ENCODE assay signal across 8 mouse cellular contexts in genomic region chr3:108381945-108382875, GRCm38 (mm10). TPM values are rescaled to one million over a fixed set of nuclear protein-coding genes. Genes with fewer than 3 reads are reported as not detected.
DNase-seq lines count a peak whose midpoint lies in the region; ATAC-seq and TF ChIP-seq lines count a peak whose summit lies in the region.
"Had no signal": no experiment of that assay in that cellular context is flagged by ENCODE, and none has a peak within 500 bp of the region (broad histone marks: within the 10 kb centered on the region; RNA-seq: fewer than 3 reads in every experiment).

No protein-coding gene starts in this region.

- peaks cover 26% of the 10 kb centered on the region for H3K4me1 ChIP-seq in lung, embryonic 16.5 days (replicated peaks; ENCODE audit: control insufficient read depth, insufficient read depth, low read length)
- peaks cover 6% of the 10 kb centered on the region for H3K4me1 ChIP-seq in bone marrow, adult 2 months (ENCODE audit: control insufficient read depth, insufficient read depth, low read length)
- peaks cover 13 to 33% of the 10 kb centered on the region in 2 experiments for H3K4me1 ChIP-seq in heart, embryonic 14.5 days (ENCODE audit: control insufficient read depth in 2 of 2, insufficient read depth in 2 of 2, low read length in 2 of 2)

- no peaks in the 10 kb centered on the region for H3K79me2 ChIP-seq in myocyte (ENCODE audit: control insufficient read depth, insufficient read depth)

- ATAC-seq in lung, embryonic 16.5 days (ENCODE audit: low read depth): no peak
- no peak for ATAC-seq in heart, embryonic 14.5 days (ENCODE audit: insufficient number of reproducible peaks, insufficient read depth, low FRiP score, low read depth)

- H3K27me3 ChIP-seq in lung, embryonic 16.5 days (ENCODE audit: control insufficient read depth, insufficient read depth, low read depth, low read length): no peaks in the 10 kb centered on the region
- no peaks in the 10 kb centered on the region for H3K27me3 ChIP-seq in heart, embryonic 14.5 days (ENCODE audit: control insufficient read depth, insufficient read depth, low read length)
- H3K27me3 ChIP-seq in myocyte (ENCODE audit: control insufficient read depth, insufficient read depth, insufficient read length): peaks cover 8% of the 10 kb centered on the region

- no peaks in the 10 kb centered on the region for H3K9me3 ChIP-seq in lung, embryonic 16.5 days (ENCODE audit: control insufficient read depth, low read length)
- H3K9me3 ChIP-seq in heart, embryonic 14.5 days (ENCODE audit: control insufficient read depth, low read length): no peaks in the 10 kb centered on the region

- no peak for TF ChIP-seq POLR2A in bone marrow, adult 2 months (IDR thresholded peaks at IDR 0.05; ENCODE audit: borderline replicate concordance, control insufficient read depth, low read depth, low read length)
- TF ChIP-seq POLR2A in myocyte (IDR thresholded peaks at IDR 0.05; ENCODE audit: insufficient read length, low read depth): no peak

- peak overlapping the region; percentile 75 for H3K4me2 ChIP-seq in lung, embryonic 16.5 days (ENCODE audit: low read depth, low read length)
- H3K4me2 ChIP-seq in heart, embryonic 14.5 days (ENCODE audit: low read length): peak overlapping the region; percentile 70
- H3K4me2 ChIP-seq in myocyte (ENCODE audit: low read depth): peak overlapping the region; percentile 68

- 58% methylated on average over 14 of the region's 14 CpGs for WGBS in lung, embryonic 16.5 days
- WGBS in bone marrow, adult 2 months: 39% methylated on average over 14 of the region's 14 CpGs
- 47% methylated on average over 14 of the region's 14 CpGs for WGBS in heart, embryonic 14.5 days

- H3K4me3 ChIP-seq in lung, embryonic 16.5 days (ENCODE audit: low read length): peak overlapping the region; percentile 2
- peak overlapping the region; percentile 34 for H3K4me3 ChIP-seq in bone marrow, adult 2 months (replicated peaks; ENCODE audit: control insufficient read depth, low read depth, low read length)
- no peak overlapping the region; a peak in 1 of 4 replicates for H3K4me3 ChIP-seq in heart, embryonic 14.5 days (ENCODE audit: control insufficient read depth in 1 of 2, insufficient read depth in 1 of 2, low read depth in 1 of 2, low read length in 2 of 2)
- peak overlapping the region; percentile 45 for H3K4me3 ChIP-seq in myocyte

- DNase-seq in lung, postnatal 36 days: no peak
- no peak for DNase-seq in retina, postnatal 1 day
- no peak for DNase-seq in yolk sac, embryonic 10.5 days (ENCODE audit: low spot score)
- DNase-seq: right cerebral cortex, postnatal 14 days had no signal

- no peak overlapping the region for H3ac ChIP-seq in myocyte (ENCODE audit: control insufficient read depth, insufficient read length)

- H3K9ac ChIP-seq in lung, embryonic 16.5 days (ENCODE audit: low read length): peak overlapping the region; percentile 17; the same call in 1 of the 2 replicates
- H3K9ac ChIP-seq in heart, embryonic 14.5 days (ENCODE audit: low read length): peak overlapping the region; percentile 9

- peak overlapping the region; percentile 17; the same call in 1 of the 2 replicates for H3K27ac ChIP-seq in lung, embryonic 16.5 days (ENCODE audit: low read length)
- no peak overlapping the region for H3K27ac ChIP-seq in bone marrow, adult 2 months (ENCODE audit: control insufficient read depth, insufficient read depth, low read depth, low read length, poor library complexity)
- H3K27ac ChIP-seq in heart, embryonic 14.5 days (replicated peaks in 1 of 2; ENCODE audit: control insufficient read depth in 1 of 2, insufficient read depth in 1 of 2, low read depth in 2 of 2, low read length in 2 of 2): peak overlapping the region; percentile 29 to 43; a peak in 2 of 4 replicates

- no peak for TF ChIP-seq CTCF in bone marrow, adult 2 months (IDR thresholded peaks at IDR 0.05; ENCODE audit: control insufficient read depth, insufficient read depth, low read length)

- H3K36me3 ChIP-seq in lung, embryonic 16.5 days (ENCODE audit: control insufficient read depth, insufficient read depth, low read length): no peaks in the 10 kb centered on the region
- H3K36me3 ChIP-seq in heart, embryonic 14.5 days (ENCODE audit: control insufficient read depth, insufficient read depth, low read length): peaks cover 13% of the 10 kb centered on the region
- no peaks in the 10 kb centered on the region for H3K36me3 ChIP-seq in myocyte (ENCODE audit: control insufficient read depth, insufficient read depth)

TF ChIP-seq in myocyte, 11 proteins besides CTCF, POLR2A, EP300 and RAD21:
- TF ChIP-seq REST (IDR thresholded peaks at IDR 0.05; ENCODE audit: insufficient read depth, insufficient read length) (no peak), MYOG (IDR thresholded peaks at IDR 0.05; ENCODE audit: control insufficient read depth in 1 of 3, insufficient read depth in 1 of 3, insufficient read length in 2 of 3, low read depth in 2 of 3) (no peak), MAX (IDR thresholded peaks at IDR 0.05; ENCODE audit: low read depth) (no peak), CEBPB (IDR thresholded peaks at IDR 0.05; ENCODE audit: insufficient read depth, poor library complexity, severe bottlenecking) (no peak), TCF3 (IDR thresholded peaks at IDR 0.05; ENCODE audit: insufficient read length, low read depth) (no peak), TCF12 (IDR thresholded peaks at IDR 0.05; ENCODE audit: insufficient read depth, poor library complexity, severe bottlenecking) (no peak), SRF (IDR thresholded peaks at IDR 0.05; ENCODE audit: control insufficient read depth, insufficient read length, low read depth) (no peak), USF1 (IDR thresholded peaks at IDR 0.05; ENCODE audit: low read depth) (no peak), POLR2AphosphoS2 (IDR thresholded peaks at IDR 0.05; ENCODE audit: insufficient read length, low read depth) (no peak), MYOD1 (IDR thresholded peaks at IDR 0.05; ENCODE audit: control insufficient read depth in 1 of 3, insufficient read length in 2 of 3, low read depth in 2 of 3) (no peak), E2F4 (IDR thresholded peaks at IDR 0.05; ENCODE audit: insufficient read depth) (no peak)

RNA-seq across cellular contexts. Expression of gene Psrc1, which starts 1.4 kb away (rescaled TPM):
- polyA plus RNA-seq in lung, embryonic 16.5 days (2015; fragmentation: Nextera tagmentation; extraction: Ambion mirVana): 73.9 and 75.6 TPM in 2 replicates
- polyA plus RNA-seq in bone marrow, adult 2 months (2011; ENCODE audit: insufficient read depth, insufficient read length, low replicate concordance, missing spikeins): 15.9 and 43.2 TPM in 2 replicates
- polyA plus RNA-seq in heart, embryonic 14.5 days (2014; fragmentation: Nextera tagmentation; extraction: Ambion mirVana): 17.0 and 19.3 TPM in 2 replicates
- polyA plus RNA-seq in myocyte (2012; fragmentation: generic; extraction: Trizol): 16.5 TPM

RNA-seq across cellular contexts. Expression of gene Mybphl, which starts 17.5 kb away (rescaled TPM):
- polyA plus RNA-seq in lung, embryonic 16.5 days (2015; fragmentation: Nextera tagmentation; extraction: Ambion mirVana): 6.1 and 9.9 TPM in 2 replicates
- not detected in 2 replicates for polyA plus RNA-seq in bone marrow, adult 2 months (2011; ENCODE audit: insufficient read depth, insufficient read length, low replicate concordance, missing spikeins)
- polyA plus RNA-seq in heart, embryonic 14.5 days (2014; fragmentation: Nextera tagmentation; extraction: Ambion mirVana): 70.2 and 94.5 TPM in 2 replicates
- polyA plus RNA-seq in myocyte (2012; fragmentation: generic; extraction: Trizol): not detected

RNA-seq across cellular contexts. Expression of gene Celsr2, which starts 33.1 kb away (rescaled TPM):
- 6.8 and 6.9 TPM in 2 replicates for polyA plus RNA-seq in lung, embryonic 16.5 days (2015; fragmentation: Nextera tagmentation; extraction: Ambion mirVana)
- polyA plus RNA-seq in bone marrow, adult 2 months (2011; ENCODE audit: insufficient read depth, insufficient read length, low replicate concordance, missing spikeins): 0.75 and 1.5 TPM in 2 replicates
- 2.5 and 3.1 TPM in 2 replicates for polyA plus RNA-seq in heart, embryonic 14.5 days (2014; fragmentation: Nextera tagmentation; extraction: Ambion mirVana)
- polyA plus RNA-seq in myocyte (2012; fragmentation: generic; extraction: Trizol): not detected

Comparison
In these comparisons a context has a peak if more than half of its experiments do, and no peak if none do; other contexts are left out.
1. H3K4me3 ChIP-seq: peak in lung, embryonic 16.5 days (single experiment), bone marrow, adult 2 months (single experiment) and myocyte (single experiment); none in heart, embryonic 14.5 days (0 of 2).
2. Peak in every context shown above with its lines, with median percentiles within 50 percentile points of each other: H3K4me2 ChIP-seq.